Mouse (Mus musculus) midbrain, embryonic 12.5 days (tissue): Measurements from ENCODE around the gene Il1r2. TPM values are rescaled to one million over a fixed set of nuclear protein-coding genes. Genes with fewer than 3 reads are reported as not detected.

ENCODE experiments used
- ATAC-seq: fragments of 200-750 bp; cut with Nextera tagmentation; 2 replicates; pipeline ENCODE4 v1.8.0; 2017; ENCODE audit warnings: low read depth, moderate TSS enrichment, moderate library complexity; ENCODE audit not compliant: low FRiP score
- H3K27ac ChIP-seq: fragments of 300-500 bp; sonication (generic); replicated peaks from 2 replicates; pipeline ENCODE4 v1.5.1; 2016; ENCODE audit warnings: mild to moderate bottlenecking
- H3K27me3 ChIP-seq: fragments of 300-500 bp; sonication (generic); 2 replicates; pipeline ENCODE4 v1.6.1; 2016; ENCODE audit warnings: mild to moderate bottlenecking
- H3K36me3 ChIP-seq: fragments of 300-500 bp; sonication (generic); 2 replicates; pipeline ENCODE4 v1.6.1; 2016
- H3K4me1 ChIP-seq: fragments of 300-500 bp; sonication (generic); 2 replicates; pipeline ENCODE4 v1.6.1; 2016
- H3K4me2 ChIP-seq: fragments of 300-500 bp; sonication (generic); replicated peaks from 2 replicates; pipeline ENCODE4 v1.6.1; 2016; ENCODE audit warnings: mild to moderate bottlenecking, moderate library complexity
- H3K4me3 ChIP-seq: fragments of 300-500 bp; sonication (generic); 2 replicates; pipeline ENCODE4 v1.5.1; 2016; ENCODE audit warnings: mild to moderate bottlenecking
- H3K9ac ChIP-seq: fragments of 300-500 bp; sonication (generic); replicated peaks from 2 replicates; pipeline ENCODE4 v1.6.1; 2016; ENCODE audit warnings: mild to moderate bottlenecking, moderate library complexity
- H3K9me3 ChIP-seq: fragments of 300-500 bp; sonication (generic); 2 replicates; pipeline ENCODE4 v1.6.1; 2016; ENCODE audit warnings: mild to moderate bottlenecking
- WGBS: fragments of 180-500 bp; shearing (Covaris S2); methylation state at CpG from one replicate; pipeline ENCODE4 v1.1.7; 2016; 5-methylcytosine and 5-hydroxymethylcytosine counted together
- polyA plus RNA-seq: library from polyadenylated mRNA; unstranded; fragments of >200 nt; fragmentation: Nextera tagmentation; extraction: Ambion mirVana; gene quantifications from 2 replicates; pipeline ENCODE4 v1.2.1, GENCODE M21; 2016

Gene Il1r2
- polyA plus RNA-seq, 1 experiment from 2014 or later: not detected

GRCm38 (mm10) chr1:40037831-40038230 lies 36.0 kb upstream of the Il1r2 start:
- Histone ChIP-seq H3K36me3 (no peaks in the 10 kb centered on the region), H3K4me2 (no peak overlapping the region), H3K4me3 (no peak overlapping the region), H3K9me3 (no peaks in the 10 kb centered on the region), H3K27me3 (no peaks in the 10 kb centered on the region), H3K27ac (no peak overlapping the region), H3K4me1 (no peaks in the 10 kb centered on the region), H3K9ac (no peak overlapping the region)
- 92% methylated on average over 6 of the region's 6 CpGs for WGBS
- ATAC-seq: no peak

- Histone ChIP-seq H3K9me3 (no peaks in the 10 kb centered on the region), H3K4me3 (no peak overlapping the region), H3K27me3 (no peaks in the 10 kb centered on the region), H3K4me2 (no peak overlapping the region), H3K9ac (no peak overlapping the region), H3K4me1 (no peaks in the 10 kb centered on the region), H3K36me3 (no peaks in the 10 kb centered on the region), H3K27ac (no peak overlapping the region)
- WGBS: 88% methylated on average over 6 of the region's 6 CpGs
- ATAC-seq: no peak
Observed at GRCm38 (mm10) chr1:40045686-40046085, 28.2 kb upstream of the Il1r2 start.

- H3K36me3 ChIP-seq: no peaks in the 10 kb centered on the region
- no peak overlapping the region for H3K4me3 ChIP-seq
- H3K27ac ChIP-seq: no peak overlapping the region
- H3K4me1 ChIP-seq: no peaks in the 10 kb centered on the region
- H3K9ac ChIP-seq: no peak overlapping the region
- H3K4me2 ChIP-seq: no peak overlapping the region
- no peaks in the 10 kb centered on the region for H3K27me3 ChIP-seq
- ATAC-seq: no peak
- H3K9me3 ChIP-seq: no peaks in the 10 kb centered on the region
- WGBS: 75% methylated on average over 5 of the region's 5 CpGs
Observed at GRCm38 (mm10) chr1:40046600-40046999, 27.3 kb upstream of the Il1r2 start.

- ATAC-seq: no peak
- Histone ChIP-seq H3K4me3 (no peak overlapping the region), H3K9ac (no peak overlapping the region), H3K27ac (no peak overlapping the region), H3K36me3 (no peaks in the 10 kb centered on the region), H3K4me2 (no peak overlapping the region), H3K9me3 (no peaks in the 10 kb centered on the region), H3K4me1 (no peaks in the 10 kb centered on the region), H3K27me3 (no peaks in the 10 kb centered on the region)
- 94% methylated on average over 6 of the region's 6 CpGs for WGBS
Observed at GRCm38 (mm10) chr1:40051157-40051556, 22.7 kb upstream of the Il1r2 start.

- WGBS: 69% methylated on average over 8 of the region's 8 CpGs
- ATAC-seq: no peak
- H3K9ac ChIP-seq: no peak overlapping the region
Observed at GRCm38 (mm10) chr1:40052156-40052555, 21.7 kb upstream of the Il1r2 start.

GRCm38 (mm10) chr1:40053071-40053470 lies 20.8 kb upstream of the Il1r2 start:
- no peak for ATAC-seq
- Histone ChIP-seq H3K4me2 (no peak overlapping the region), H3K9ac (no peak overlapping the region), H3K27me3 (no peaks in the 10 kb centered on the region), H3K36me3 (no peaks in the 10 kb centered on the region), H3K27ac (no peak overlapping the region), H3K4me1 (no peaks in the 10 kb centered on the region), H3K4me3 (no peak overlapping the region), H3K9me3 (no peaks in the 10 kb centered on the region)
- 86% methylated on average over 5 of the region's 5 CpGs for WGBS

More at GRCm38 (mm10) chr1:40052156-40052555, 21.7 kb upstream of the Il1r2 start:
- H3K27me3 ChIP-seq: no peaks in the 10 kb centered on the region
- H3K4me2 ChIP-seq: no peak overlapping the region
- H3K36me3 ChIP-seq: no peaks in the 10 kb centered on the region
- no peak overlapping the region for H3K27ac ChIP-seq
- H3K4me1 ChIP-seq: no peaks in the 10 kb centered on the region
- no peak overlapping the region for H3K4me3 ChIP-seq
- no peaks in the 10 kb centered on the region for H3K9me3 ChIP-seq

GRCm38 (mm10) chr1:40055051-40055450 lies 18.8 kb upstream of the Il1r2 start:
- Histone ChIP-seq H3K27me3 (no peaks in the 10 kb centered on the region), H3K9ac (no peak overlapping the region), H3K4me1 (no peaks in the 10 kb centered on the region), H3K4me3 (no peak overlapping the region), H3K27ac (no peak overlapping the region), H3K4me2 (no peak overlapping the region), H3K36me3 (no peaks in the 10 kb centered on the region), H3K9me3 (no peaks in the 10 kb centered on the region)
- ATAC-seq: no peak
- 78% methylated on average over 7 of the region's 7 CpGs for WGBS

GRCm38 (mm10) chr1:40055963-40056362 lies 17.9 kb upstream of the Il1r2 start:
- ATAC-seq: no peak
- Histone ChIP-seq H3K27ac (no peak overlapping the region), H3K9ac (no peak overlapping the region), H3K4me2 (no peak overlapping the region), H3K4me1 (no peaks in the 10 kb centered on the region), H3K9me3 (no peaks in the 10 kb centered on the region), H3K27me3 (no peaks in the 10 kb centered on the region), H3K36me3 (no peaks in the 10 kb centered on the region), H3K4me3 (no peak overlapping the region)
- 90% methylated on average over 5 of the region's 5 CpGs for WGBS

- H3K27ac ChIP-seq: no peak overlapping the region
Observed at GRCm38 (mm10) chr1:40057351-40057750, 16.5 kb upstream of the Il1r2 start.

GRCm38 (mm10) chr1:40058013-40058412 lies 15.9 kb upstream of the Il1r2 start:
- no peaks in the 10 kb centered on the region for H3K36me3 ChIP-seq
- H3K9ac ChIP-seq: no peak overlapping the region
- H3K9me3 ChIP-seq: no peaks in the 10 kb centered on the region
- peaks cover 1% of the 10 kb centered on the region for H3K4me1 ChIP-seq
- no peak overlapping the region for H3K4me2 ChIP-seq
- 58% methylated on average over 11 of the region's 11 CpGs for WGBS
- no peak for ATAC-seq
- no peaks in the 10 kb centered on the region for H3K27me3 ChIP-seq
- H3K4me3 ChIP-seq: no peak overlapping the region
- H3K27ac ChIP-seq: no peak overlapping the region

More at GRCm38 (mm10) chr1:40057351-40057750, 16.5 kb upstream of the Il1r2 start:
- no peaks in the 10 kb centered on the region for H3K27me3 ChIP-seq
- no peaks in the 10 kb centered on the region for H3K36me3 ChIP-seq
- no peaks in the 10 kb centered on the region for H3K9me3 ChIP-seq
- H3K4me1 ChIP-seq: no peaks in the 10 kb centered on the region
- ATAC-seq: no peak
- H3K9ac ChIP-seq: no peak overlapping the region
- H3K4me3 ChIP-seq: no peak overlapping the region
- H3K4me2 ChIP-seq: no peak overlapping the region
- 85% methylated on average over 5 of the region's 5 CpGs for WGBS

GRCm38 (mm10) chr1:40059122-40059774 lies 14.6 kb upstream of the Il1r2 start:
- H3K9ac ChIP-seq: no peak overlapping the region
- H3K27ac ChIP-seq: no peak overlapping the region
- H3K4me2 ChIP-seq: no peak overlapping the region
- no peaks in the 10 kb centered on the region for H3K9me3 ChIP-seq
- no peak for ATAC-seq
- H3K27me3 ChIP-seq: no peaks in the 10 kb centered on the region
- no peaks in the 10 kb centered on the region for H3K36me3 ChIP-seq
- WGBS: 82% methylated on average over 4 of the region's 4 CpGs
- H3K4me3 ChIP-seq: no peak overlapping the region
- H3K4me1 ChIP-seq: peaks cover 6% of the 10 kb centered on the region

GRCm38 (mm10) chr1:40061359-40061758 lies 12.5 kb upstream of the Il1r2 start:
- Histone ChIP-seq H3K4me2 (no peak overlapping the region), H3K9ac (no peak overlapping the region), H3K36me3 (no peaks in the 10 kb centered on the region), H3K4me1 (peaks cover 6% of the 10 kb centered on the region), H3K27me3 (no peaks in the 10 kb centered on the region), H3K27ac (no peak overlapping the region), H3K4me3 (no peak overlapping the region), H3K9me3 (no peaks in the 10 kb centered on the region)
- ATAC-seq: no peak
- WGBS: 86% methylated on average over 9 of the region's 9 CpGs

GRCm38 (mm10) chr1:40063409-40063808 lies 10.5 kb upstream of the Il1r2 start:
- no peaks in the 10 kb centered on the region for H3K36me3 ChIP-seq
- no peak for ATAC-seq
- no peak overlapping the region for H3K27ac ChIP-seq
- no peaks in the 10 kb centered on the region for H3K9me3 ChIP-seq
- peaks cover 6% of the 10 kb centered on the region for H3K4me1 ChIP-seq
- no peak overlapping the region for H3K4me2 ChIP-seq
- no peak overlapping the region for H3K4me3 ChIP-seq
- H3K9ac ChIP-seq: no peak overlapping the region
- 66% methylated on average over 4 of the region's 4 CpGs for WGBS
- no peaks in the 10 kb centered on the region for H3K27me3 ChIP-seq
